Mouse (Mus musculus) stomach, postnatal 0 days (tissue): ENCODE data around the gene Farp1.

Experiments
- CTCF ChIP-seq: IDR thresholded peaks from 2 replicates; pipeline ENCODE4 v1.5.1; 2016; ENCODE audit warnings: antibody characterized with exemption, low read depth, mild to moderate bottlenecking, moderate library complexity
- EP300 ChIP-seq: optimal IDR thresholded peaks from 2 replicates; pipeline ENCODE3; 2016; ENCODE audit warnings: antibody characterized with exemption

DNA sequence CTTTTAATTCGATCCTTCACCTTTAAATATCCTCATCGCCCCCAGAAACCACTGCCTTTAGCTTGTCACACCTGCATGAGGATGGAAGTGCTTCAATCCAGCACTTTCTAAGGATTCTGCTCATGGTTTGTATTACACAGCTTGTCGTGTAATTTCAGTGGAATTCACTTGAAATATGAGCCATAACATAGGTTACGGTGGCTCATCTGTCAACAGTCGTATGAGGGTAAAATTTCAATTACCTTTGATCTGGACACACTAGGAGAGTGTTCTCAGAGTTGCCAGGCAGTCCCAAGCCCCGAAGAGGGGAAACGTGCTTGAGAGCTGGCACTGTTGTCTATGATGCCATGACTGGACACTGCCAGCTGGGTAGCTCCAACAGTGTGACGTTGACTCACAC is 77.1 kb downstream of the Farp1 start:
- no peak for TF ChIP-seq EP300
- TF ChIP-seq CTCF, result no peak
